Mouse (Mus musculus) embryo, embryonic 10 days (tissue): ENCODE results near the gene Kcnc2.

ENCODE experiments used
- DNase-seq: peaks from one replicate; pipeline ENCODE4 v3.0.0-alpha.2; 2015; ENCODE audit warnings: low spot score

The Kcnc2 gene

DNA sequence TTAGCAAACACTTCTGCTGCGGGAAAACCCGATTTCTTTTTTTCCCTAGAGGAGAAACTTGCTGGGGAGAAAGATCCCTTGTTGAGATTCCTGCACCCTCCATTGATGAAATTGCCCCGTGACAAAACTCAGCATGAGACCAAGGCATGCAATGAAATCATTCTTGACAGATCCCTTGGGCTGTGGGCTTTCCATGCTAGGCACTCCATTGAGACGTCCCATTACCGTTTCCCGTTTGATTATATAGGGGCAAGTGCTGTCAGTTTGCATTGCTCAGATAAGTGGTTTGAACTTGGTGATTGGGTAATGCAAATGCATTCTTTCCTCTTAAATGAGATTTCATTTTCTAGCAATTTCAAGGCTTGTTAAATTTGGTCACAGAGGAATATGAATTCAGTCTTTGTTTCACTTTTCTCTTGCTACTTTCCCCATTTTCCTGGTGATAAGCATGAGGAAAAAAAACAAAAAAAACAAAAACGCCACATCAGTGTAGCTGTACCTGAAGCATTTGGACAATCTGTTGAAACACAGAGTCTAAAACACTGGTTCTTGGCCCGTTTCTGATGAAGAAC, 123.6 kb downstream of the Kcnc2 start:
- no peak for DNase-seq

DNA sequence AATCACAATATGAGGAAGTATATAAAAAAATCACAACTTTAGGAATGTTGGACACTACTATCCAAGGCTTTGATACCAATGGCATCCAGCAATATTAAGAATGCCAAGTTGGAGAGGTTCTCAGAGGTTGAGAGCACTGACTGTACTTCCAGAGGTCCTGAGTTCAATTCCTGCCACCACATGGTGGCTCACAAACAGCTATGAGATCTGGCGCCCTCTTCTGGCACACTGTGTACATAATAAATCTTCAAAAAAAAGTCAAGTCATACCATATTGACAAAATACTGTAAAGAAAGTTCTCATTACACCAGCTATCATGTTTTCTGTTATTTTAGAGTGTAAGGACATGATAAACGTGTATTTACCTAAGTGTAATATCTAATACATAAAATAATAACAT, 126.3 kb downstream of the Kcnc2 start:
- peak; percentile 23 for DNase-seq

DNA sequence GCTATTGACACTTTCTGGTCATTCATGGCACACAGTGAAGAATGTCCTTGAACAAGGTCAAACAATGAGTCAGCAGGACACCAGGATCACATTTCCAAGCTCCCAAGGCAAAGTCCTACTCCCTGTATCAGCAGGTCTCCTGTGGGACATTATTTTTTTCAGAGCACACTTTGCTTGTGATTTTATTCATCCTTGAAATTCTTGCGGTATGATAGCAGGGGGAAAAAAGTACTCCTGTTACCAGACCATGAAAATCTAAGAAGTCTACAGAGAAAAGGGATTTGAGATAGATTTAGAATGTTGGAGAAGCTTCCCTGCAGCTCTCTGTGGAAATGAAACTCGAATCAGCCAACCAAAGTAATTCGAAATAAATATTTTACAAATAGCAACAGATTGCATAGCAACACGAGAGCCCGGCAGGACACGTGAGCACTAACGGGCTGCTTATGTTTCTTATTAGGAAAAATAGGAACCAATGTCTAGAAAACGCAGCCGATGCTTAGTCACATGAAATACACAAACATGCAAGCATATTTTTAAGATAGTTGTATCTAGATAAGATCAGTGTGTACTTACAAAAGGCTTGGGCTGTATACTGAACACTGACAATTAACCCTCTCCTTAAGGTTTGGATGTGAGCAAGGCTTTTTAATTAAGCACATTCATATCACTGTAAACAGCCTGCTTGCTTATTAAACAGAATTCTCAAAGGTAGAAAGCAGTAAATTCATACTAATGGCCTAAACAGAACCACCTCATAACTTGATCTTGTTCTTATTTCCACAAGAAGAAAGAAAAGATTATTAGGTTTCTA, 129.9 kb downstream of the Kcnc2 start:
- DNase-seq = no peak

DNA sequence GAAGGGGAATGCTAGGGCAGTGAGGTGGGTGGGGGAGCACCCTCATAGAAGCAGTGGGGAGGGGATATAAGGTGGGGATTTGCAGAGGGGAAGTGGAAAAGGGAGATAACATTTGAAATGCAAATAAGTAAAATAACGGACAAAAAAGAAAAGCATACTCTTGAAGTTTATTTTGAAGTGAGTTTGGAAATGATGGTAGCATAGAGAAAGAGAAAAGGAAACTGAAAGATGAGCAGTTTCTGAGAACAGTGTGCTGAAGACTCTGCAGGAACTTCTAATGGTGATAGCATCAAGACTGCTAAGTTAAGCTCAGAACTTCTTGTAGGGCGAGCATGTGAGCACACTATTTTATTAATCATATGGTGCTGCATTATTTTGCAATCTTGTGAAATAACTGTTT, 138.6 kb downstream of the Kcnc2 start:
- no peak for DNase-seq

DNA sequence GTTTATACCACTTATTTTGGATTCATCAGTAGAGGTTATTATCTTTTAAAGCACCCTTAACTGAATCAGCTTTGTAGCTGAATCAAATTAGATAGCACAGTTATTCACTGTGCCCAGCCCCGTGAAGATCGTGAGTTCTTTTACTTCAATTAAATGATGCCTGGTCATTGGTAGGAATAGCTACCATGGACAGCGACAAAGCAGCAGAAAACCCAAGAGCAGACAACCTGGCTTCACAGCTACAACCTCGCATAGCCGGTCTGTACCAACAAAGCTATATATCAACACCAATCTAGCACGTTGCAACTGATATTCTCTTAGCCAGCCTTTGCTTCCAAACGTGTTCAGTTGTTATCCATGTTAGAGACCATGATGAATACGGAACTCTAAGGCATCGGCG, 152.4 kb downstream of the Kcnc2 start:
- peak; percentile 64 for DNase-seq

DNA sequence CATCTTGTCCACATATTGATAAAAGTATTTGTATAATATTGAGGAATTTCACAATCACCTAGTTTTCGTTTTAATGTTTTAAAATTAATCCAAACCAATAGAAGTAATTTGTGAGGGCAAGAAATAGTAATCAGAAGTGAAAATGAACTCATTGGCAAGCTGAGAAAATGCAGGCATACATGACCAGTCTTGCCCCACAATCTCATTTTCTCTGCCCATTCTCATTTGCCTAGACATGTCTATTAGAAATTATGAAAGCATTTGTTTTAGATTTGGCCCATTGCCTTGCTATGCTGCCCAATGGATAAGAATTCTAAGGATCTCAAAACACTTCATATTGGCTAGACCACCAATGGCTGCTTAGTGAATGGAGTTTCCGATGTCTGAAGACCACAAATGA, 166.0 kb downstream of the Kcnc2 start:
- no peak for DNase-seq

DNA sequence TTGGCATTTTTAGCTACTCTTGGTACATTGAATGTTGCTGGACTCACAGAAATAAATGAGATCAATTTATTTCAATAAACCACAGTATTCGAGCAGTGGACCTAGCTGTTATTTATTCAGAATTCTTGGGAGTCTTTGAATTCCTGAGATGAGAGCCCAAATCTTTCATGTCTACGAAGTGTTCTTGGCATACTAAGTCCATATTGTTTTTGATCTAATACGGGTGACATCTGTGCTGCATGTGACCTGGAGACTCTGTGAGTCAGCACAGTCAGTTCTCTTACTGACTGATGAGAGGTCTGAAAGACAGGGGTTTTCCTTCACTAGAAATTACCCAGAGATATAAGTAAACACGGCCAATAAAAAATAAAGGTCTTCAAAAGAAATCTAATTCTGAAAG, 173.7 kb downstream of the Kcnc2 start:
- DNase-seq = no peak

DNA sequence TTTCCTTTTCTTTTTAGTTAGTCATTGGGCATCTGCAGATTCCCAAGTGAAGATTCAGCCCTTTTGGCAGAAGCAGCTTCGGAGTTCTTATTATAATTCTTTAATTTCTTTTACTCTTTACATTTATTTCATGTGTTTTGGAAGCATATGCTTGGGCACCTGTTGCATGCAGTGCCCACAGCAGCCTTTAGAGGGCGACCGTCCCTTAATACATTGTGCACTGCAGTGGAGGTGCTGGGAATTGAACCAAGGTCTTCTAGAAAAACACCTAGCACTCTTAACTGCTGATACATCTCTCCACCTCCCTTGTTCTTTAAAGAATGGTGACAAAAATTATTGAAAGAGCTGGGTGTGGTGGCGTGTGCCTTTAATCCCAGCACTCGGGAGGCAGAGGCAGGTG, 180.0 kb downstream of the Kcnc2 start:
- no peak for DNase-seq

DNA sequence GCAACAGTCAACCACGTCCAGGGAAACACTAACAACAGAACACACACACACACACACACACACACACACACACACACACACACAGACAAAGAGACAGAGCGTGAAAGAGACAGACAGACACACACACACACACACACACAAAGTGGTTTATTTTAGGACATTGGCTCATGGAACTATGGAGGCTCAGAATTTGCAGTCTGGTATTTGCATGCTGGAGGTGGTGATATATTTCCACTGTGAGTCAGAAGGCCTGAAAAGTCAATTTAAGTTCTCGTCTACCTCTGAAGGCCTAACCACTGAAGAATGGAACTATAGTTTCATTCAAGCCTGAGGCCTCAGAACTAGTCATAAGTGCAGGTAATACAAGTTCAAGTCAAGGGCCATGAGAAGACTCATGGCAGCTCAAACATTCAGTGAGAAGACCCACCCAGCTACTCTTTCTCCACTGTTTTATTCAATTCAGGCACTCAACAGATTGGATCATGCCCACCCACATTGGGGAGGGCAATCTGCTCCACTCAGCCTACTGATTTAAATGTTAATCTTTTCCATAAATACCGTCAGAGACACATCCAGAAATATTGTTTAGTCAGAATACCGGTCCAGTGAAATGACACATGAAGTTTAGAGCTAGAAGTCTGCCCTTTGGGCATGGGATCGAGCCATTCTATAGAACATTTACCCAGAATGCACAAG, 197.9 kb downstream of the Kcnc2 start:
- DNase-seq = no peak

DNA sequence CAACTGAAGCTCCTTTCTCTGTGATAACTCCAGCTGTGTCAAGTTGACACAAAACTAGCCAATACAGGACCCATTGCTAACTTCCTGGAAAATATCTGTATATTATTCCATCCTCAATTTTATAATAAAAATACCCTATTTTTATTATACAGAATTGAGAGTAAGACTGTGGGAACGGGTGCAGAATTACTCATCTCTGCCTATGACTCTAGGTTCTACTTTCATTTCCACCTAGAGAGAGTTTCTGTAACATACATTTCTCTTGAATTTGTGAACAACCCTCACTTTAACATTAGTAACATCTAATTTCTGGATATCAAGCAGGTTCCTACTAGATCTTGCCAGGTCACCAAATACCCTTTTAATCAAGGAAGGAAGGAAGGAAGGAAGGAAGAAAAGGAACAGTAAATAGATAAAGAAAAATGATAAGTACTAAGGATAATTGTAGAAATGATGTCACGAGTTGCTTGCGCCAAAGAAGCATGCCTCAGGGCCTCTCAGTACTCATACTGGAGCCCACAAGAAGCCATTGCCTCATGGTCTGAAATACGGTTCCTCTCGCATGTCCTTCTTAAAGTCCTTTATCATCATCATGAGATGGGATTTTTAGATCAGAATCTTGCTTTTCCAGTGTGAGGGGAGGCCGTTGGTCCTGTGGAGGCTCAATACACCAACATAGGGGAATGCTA, 203.3 kb downstream of the Kcnc2 start:
- DNase-seq = no peak

DNA sequence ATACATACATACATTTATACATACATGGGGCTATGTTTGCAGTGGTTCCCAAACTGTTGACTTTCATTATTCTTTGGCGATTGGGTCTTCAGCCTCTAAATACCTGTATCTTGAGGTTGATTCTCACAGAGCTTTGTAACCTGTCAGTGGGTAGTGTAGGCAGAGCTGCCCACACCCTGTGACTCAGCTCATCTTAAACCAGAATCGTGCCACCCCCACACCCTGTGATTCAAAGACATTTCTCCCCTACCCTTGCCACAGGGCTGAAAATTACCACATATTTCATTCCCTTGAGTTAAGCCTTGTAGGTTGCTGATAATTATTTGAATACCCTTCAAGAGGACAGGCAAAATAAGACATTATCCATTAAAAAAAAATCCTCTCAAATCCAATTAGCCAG, 210.5 kb downstream of the Kcnc2 start:
- no peak for DNase-seq

DNA sequence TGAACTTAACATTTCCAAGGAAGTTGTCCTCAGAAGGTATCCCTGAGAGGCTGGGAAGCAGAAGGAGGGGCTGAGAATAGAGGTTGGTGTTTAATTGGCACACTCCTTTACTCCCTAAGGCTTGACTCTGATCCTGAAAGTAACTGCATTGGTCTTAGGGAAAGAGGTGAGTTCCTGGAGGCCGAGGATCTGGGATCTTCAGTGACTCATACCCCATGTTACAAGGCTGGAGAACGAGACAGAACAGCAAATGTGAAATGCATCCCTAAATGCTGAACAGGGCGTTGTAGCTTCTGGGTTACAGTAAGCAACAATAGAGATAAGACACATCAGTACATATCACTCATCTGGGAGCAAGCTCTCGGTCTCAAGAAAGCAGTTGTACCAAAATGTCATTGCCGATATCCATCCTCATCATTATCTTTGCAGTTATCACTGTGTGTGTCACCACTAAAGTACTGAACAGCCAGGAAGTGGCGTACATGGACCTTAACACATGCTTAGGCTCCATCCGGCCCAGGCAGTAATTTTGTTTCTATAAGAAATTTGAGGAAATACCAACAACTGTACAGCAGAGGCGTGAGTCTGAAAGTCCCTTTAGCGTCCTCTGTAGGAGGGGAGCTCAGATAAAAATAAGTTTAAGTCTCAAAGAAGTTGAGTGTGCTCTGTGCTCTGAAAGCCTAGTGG, 211.1 kb downstream of the Kcnc2 start:
- no peak for DNase-seq

DNA sequence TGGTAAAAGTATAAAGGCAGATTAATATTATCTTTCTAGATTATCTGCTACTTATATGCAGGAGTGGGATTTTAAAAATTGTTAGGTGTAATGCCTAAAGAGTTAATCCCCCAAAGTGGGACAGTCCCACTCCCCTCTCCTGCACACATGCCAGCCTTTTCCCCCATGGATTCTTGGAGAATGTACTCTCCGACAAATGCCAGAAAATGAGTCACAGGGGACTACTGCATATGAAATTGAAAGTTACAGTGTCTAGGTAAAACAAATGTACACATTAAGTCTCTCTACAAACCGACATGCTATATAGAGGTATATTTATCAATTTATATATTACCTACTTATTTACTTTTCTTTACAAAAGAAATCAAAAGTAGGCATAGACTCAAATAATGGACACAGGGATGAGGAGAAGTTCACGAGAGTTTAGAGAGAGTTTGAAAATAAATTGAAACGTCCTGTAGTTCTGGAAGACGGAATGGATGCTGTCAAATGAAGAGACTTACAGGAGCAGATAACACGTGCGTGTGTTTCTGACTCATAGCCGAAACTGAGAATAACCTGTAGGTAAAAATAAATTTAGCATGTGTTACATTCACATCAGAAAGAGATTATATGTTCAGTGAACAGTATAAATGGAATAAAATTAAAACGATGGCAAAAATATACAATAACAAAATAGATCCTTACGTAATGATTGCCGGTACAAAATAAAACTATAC, 213.6 kb downstream of the Kcnc2 start:
- no peak for DNase-seq

DNA sequence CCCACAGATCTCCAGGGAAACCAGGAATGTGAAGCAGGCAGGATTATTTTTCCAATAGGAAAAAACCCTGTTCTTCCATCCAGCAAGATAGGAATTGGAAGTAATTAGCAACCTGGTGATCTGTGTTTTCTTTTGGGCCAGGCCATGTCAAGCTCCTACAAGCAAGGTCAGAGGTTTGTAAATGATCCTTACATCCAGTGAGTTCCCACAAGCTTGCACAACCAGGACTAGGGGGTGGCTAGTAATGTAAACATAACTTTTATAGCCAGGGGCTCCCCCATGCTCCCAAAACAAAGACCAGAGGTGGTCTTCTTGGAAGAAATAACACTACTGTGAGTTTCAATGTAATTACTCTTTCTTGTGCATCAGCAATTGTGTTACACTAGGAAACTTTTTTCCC, 214.9 kb downstream of the Kcnc2 start:
- peak; percentile 29 for DNase-seq

DNA sequence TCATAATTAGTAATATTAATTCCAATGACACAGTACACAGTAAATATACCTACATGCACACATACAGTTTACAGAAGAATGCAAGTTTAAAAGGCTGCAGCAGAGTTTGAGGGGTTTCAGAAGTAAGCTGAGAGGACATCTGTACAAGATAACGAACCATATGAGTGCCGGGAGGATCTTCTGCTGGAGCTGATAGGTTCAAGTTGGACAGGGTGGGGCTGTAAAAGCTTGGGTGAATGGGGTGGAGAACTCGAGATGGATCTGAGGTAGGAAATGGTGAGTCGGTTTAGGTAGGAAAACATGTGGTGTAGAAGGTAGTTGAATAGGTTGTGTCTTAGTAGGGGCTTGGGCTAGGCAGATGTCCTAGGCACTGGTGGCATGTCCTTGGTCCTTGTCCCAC, 217.8 kb downstream of the Kcnc2 start:
- no peak for DNase-seq
